Comparison of ENCODE assay signal across 8 mouse cellular contexts in genomic region chr1:75936596-75936995, GRCm38 (mm10).
A peak's percentile ranks its signal among the peaks of the same experiment; 100 is the strongest.
DNase-seq lines count a peak whose midpoint lies in the region; ATAC-seq and TF ChIP-seq lines count a peak whose summit lies in the region.
"Had no signal": no experiment of that assay in that cellular context is flagged by ENCODE, and none has a peak within 500 bp of the region (broad histone marks: within the 10 kb centered on the region; RNA-seq: fewer than 3 reads in every experiment).

No protein-coding gene starts in this region.

- no peaks in the 10 kb centered on the region for H3K4me1 ChIP-seq in liver, adult 2 months (ENCODE audit: control insufficient read depth, insufficient read depth, low read length)
- no peaks in the 10 kb centered on the region for H3K4me1 ChIP-seq in liver, embryonic 12.5 days
- H3K4me1 ChIP-seq in intestine, embryonic 15.5 days (replicated peaks): 0 out of 2 replicates have a peak, but pooled peaks cover 7% of the 10 kb centered on the region
- H3K4me1 ChIP-seq in stomach, embryonic 15.5 days: peaks cover 16% of the 10 kb centered on the region; the same call in 1 of the 2 replicates

- DNase-seq in liver, adult 2 months (ENCODE audit: extremely low read depth, low read depth, low spot score): peak; percentile 27
- DNase-seq in fibroblast of lung, adult 2 months (ENCODE audit: low read depth): peak; percentile 34
- DNase-seq in layer of hippocampus, postnatal 36 days: no peak
- DNase-seq in thymus, postnatal 4 days: no peak

- no peaks in the 10 kb centered on the region for H3K79me2 ChIP-seq in liver, adult 2 months (ENCODE audit: control insufficient read depth, insufficient read depth, low read length)

- TF ChIP-seq POLR2A in liver, adult 2 months (IDR thresholded peaks at IDR 0.05; ENCODE audit: extremely low read depth, insufficient read depth, low read length): no peak

- no peak overlapping the region for H3K27ac ChIP-seq in liver, adult 2 months (replicated peaks; ENCODE audit: insufficient read depth, low read depth, low read length)
- no peak overlapping the region for H3K27ac ChIP-seq in liver, embryonic 12.5 days
- no peak overlapping the region for H3K27ac ChIP-seq in intestine, embryonic 15.5 days
- no peak overlapping the region for H3K27ac ChIP-seq in stomach, embryonic 15.5 days

- ATAC-seq in liver, embryonic 12.5 days: no peak
- 0 out of 2 replicates have a peak, but pooled peaks have one; percentile 34 for ATAC-seq in intestine, embryonic 15.5 days
- no peak for ATAC-seq in stomach, embryonic 15.5 days (ENCODE audit: insufficient read depth, low FRiP score, low read depth)

- no peak for TF ChIP-seq CTCF in liver, adult 2 months (IDR thresholded peaks at IDR 0.05; ENCODE audit: low read depth, low read length)

- H3K27me3 ChIP-seq in liver, adult 2 months (ENCODE audit: control insufficient read depth, insufficient read depth, low read length): no peaks in the 10 kb centered on the region
- H3K27me3 ChIP-seq in liver, embryonic 12.5 days (replicated peaks): no peaks in the 10 kb centered on the region
- H3K27me3 ChIP-seq in intestine, embryonic 15.5 days (replicated peaks): no peaks in the 10 kb centered on the region
- H3K27me3 ChIP-seq in stomach, embryonic 15.5 days (replicated peaks): no peaks in the 10 kb centered on the region

- H3K36me3 ChIP-seq in liver, adult 2 months (ENCODE audit: control insufficient read depth, insufficient read depth, low read length): no peaks in the 10 kb centered on the region
- no peaks in the 10 kb centered on the region for H3K36me3 ChIP-seq in liver, embryonic 12.5 days
- no peaks in the 10 kb centered on the region for H3K36me3 ChIP-seq in intestine, embryonic 15.5 days
- H3K36me3 ChIP-seq in stomach, embryonic 15.5 days: no peaks in the 10 kb centered on the region

- WGBS in liver, adult 2 months: 17% methylated on average over 13 of the region's 13 CpGs
- 49% methylated on average over 13 of the region's 13 CpGs for WGBS in liver, embryonic 12.5 days (ENCODE audit: insufficient replicate concordance)
- 31% methylated on average over 13 of the region's 13 CpGs for WGBS in intestine, embryonic 15.5 days
- WGBS in stomach, embryonic 15.5 days: 19% methylated on average over 13 of the region's 13 CpGs

- no peak overlapping the region for H3K4me3 ChIP-seq in liver, adult 2 months (ENCODE audit: insufficient read depth, low read depth, low read length)
- H3K4me3 ChIP-seq in liver, embryonic 12.5 days: no peak overlapping the region
- H3K4me3 ChIP-seq in intestine, embryonic 15.5 days (replicated peaks): no peak overlapping the region
- H3K4me3 ChIP-seq in stomach, embryonic 15.5 days (replicated peaks): no peak overlapping the region
- H3K4me3 ChIP-seq: myocyte had no signal

- H3K9me3 ChIP-seq in liver, embryonic 12.5 days (replicated peaks): no peaks in the 10 kb centered on the region
- no peaks in the 10 kb centered on the region for H3K9me3 ChIP-seq in intestine, embryonic 15.5 days
- no peaks in the 10 kb centered on the region for H3K9me3 ChIP-seq in stomach, embryonic 15.5 days

- H3K4me2 ChIP-seq in liver, embryonic 12.5 days: no peak overlapping the region
- H3K4me2 ChIP-seq in intestine, embryonic 15.5 days (replicated peaks): no peak overlapping the region
- H3K4me2 ChIP-seq in stomach, embryonic 15.5 days: 0 out of 2 replicates have a peak overlapping the region, but pooled peaks have one; percentile 8

- no peak overlapping the region for H3K9ac ChIP-seq in liver, adult 2 months (ENCODE audit: low read depth, low read length)
- H3K9ac ChIP-seq in liver, embryonic 12.5 days: no peak overlapping the region
- H3K9ac ChIP-seq in intestine, embryonic 15.5 days: no peak overlapping the region
- H3K9ac ChIP-seq in stomach, embryonic 15.5 days: no peak overlapping the region

Comparison
In these comparisons a context has a peak if more than half of its experiments do, and no peak if none do; other contexts are left out.
1. DNase-seq: peak in liver, adult 2 months (single experiment) and fibroblast of lung, adult 2 months (single experiment); none in layer of hippocampus, postnatal 36 days (0 of 2) and thymus, postnatal 4 days (single experiment).